Mouse (Mus musculus): Measurements from ENCODE around the gene Psap.

Psap gene

GRCm38 (mm10) chr10:60347768-60348610, 70.6 kb downstream of the Psap start:
- DNase-seq (ENCODE audit: low spot score in 2 of 2), result no peak

- DNase-seq (ENCODE audit: low spot score in 2 of 2), result peak; percentile 61 to 83
These were observed 71.6 kb downstream of the Psap start for GRCm38 (mm10) chr10:60349056-60349455.

GRCm38 (mm10) chr10:60349644-60350043, 72.2 kb downstream of the Psap start:
- no peak for DNase-seq (ENCODE audit: low spot score in 2 of 2)

GRCm38 (mm10) chr10:60350077-60350804, 72.8 kb downstream of the Psap start:
- no peak for DNase-seq (ENCODE audit: low spot score in 2 of 2)

GRCm38 (mm10) chr10:60350805-60351167, 73.4 kb downstream of the Psap start:
- peak; percentile 95 to 97 for DNase-seq (ENCODE audit: low spot score in 2 of 2)

- DNase-seq (ENCODE audit: low spot score in 2 of 2), result no peak
These were observed 73.8 kb downstream of the Psap start for GRCm38 (mm10) chr10:60351248-60351647.

- DNase-seq (ENCODE audit: low spot score in 2 of 2), result peak; percentile 72 to 80
These were observed 74.5 kb downstream of the Psap start for GRCm38 (mm10) chr10:60351761-60352455.
